Mouse (Mus musculus): ENCODE measurements around the gene Lrrc2. TPM values are rescaled to one million over a fixed set of nuclear protein-coding genes. Genes with fewer than 3 reads are reported as not detected.

Gene Lrrc2
- polyA plus RNA-seq, 1 experiment from 2014 or later: 0.27 TPM

Small RNAs within 50 kb of the gene (microRNA-seq; reads per million reads assigned to microRNA genes)
- not detected for gene Gm24269 (ENCODE audit: insufficient number of aligned reads)

Other genes with a start within 250 kb of the Lrrc2 start
- 0.92 TPM in 1 of 2 replicates, not detected in the other for gene Myl3, start 209.7 kb upstream of the Lrrc2 start, polyA plus RNA-seq (2014; fragmentation: Nextera tagmentation; extraction: Ambion mirVana)
- 19.5 and 21.3 TPM in 2 replicates for gene Pth1r, start 204.4 kb upstream of the Lrrc2 start, polyA plus RNA-seq (2014; fragmentation: Nextera tagmentation; extraction: Ambion mirVana)
- not detected in 2 replicates for gene Prss42, start 153.4 kb upstream of the Lrrc2 start, polyA plus RNA-seq (2014; fragmentation: Nextera tagmentation; extraction: Ambion mirVana)
- not detected in 2 replicates for gene Prss44, start 137.6 kb upstream of the Lrrc2 start, polyA plus RNA-seq (2014; fragmentation: Nextera tagmentation; extraction: Ambion mirVana)
- gene Prss43, start 124.9 kb upstream of the Lrrc2 start, polyA plus RNA-seq (2014; fragmentation: Nextera tagmentation; extraction: Ambion mirVana): not detected in 2 replicates
- not detected in 2 replicates for gene Prss45, start 117.0 kb upstream of the Lrrc2 start, polyA plus RNA-seq (2014; fragmentation: Nextera tagmentation; extraction: Ambion mirVana)
- gene Prss46, start 107.0 kb upstream of the Lrrc2 start, polyA plus RNA-seq (2014; fragmentation: Nextera tagmentation; extraction: Ambion mirVana): not detected in 2 replicates
- 0.17 and 0.19 TPM in 2 replicates for gene Prss50, start 93.6 kb upstream of the Lrrc2 start, polyA plus RNA-seq (2014; fragmentation: Nextera tagmentation; extraction: Ambion mirVana)
- 0.71 and 1.1 TPM in 2 replicates for gene Als2cl, start 71.7 kb upstream of the Lrrc2 start, polyA plus RNA-seq (2014; fragmentation: Nextera tagmentation; extraction: Ambion mirVana)
- gene Tmie, start 71.4 kb upstream of the Lrrc2 start, polyA plus RNA-seq (2014; fragmentation: Nextera tagmentation; extraction: Ambion mirVana): 0.07 and 0.12 TPM in 2 replicates
- not detected in 2 replicates for gene Fam240a, start 34.7 kb upstream of the Lrrc2 start, polyA plus RNA-seq (2014; fragmentation: Nextera tagmentation; extraction: Ambion mirVana)
- gene Tdgf1, start 5.4 kb upstream of the Lrrc2 start, polyA plus RNA-seq (2014; fragmentation: Nextera tagmentation; extraction: Ambion mirVana): not detected in 2 replicates
- not detected in 2 replicates for gene Rtp3, start 39.0 kb downstream of the Lrrc2 start, polyA plus RNA-seq (2014; fragmentation: Nextera tagmentation; extraction: Ambion mirVana)
- 0.61 and 0.89 TPM in 2 replicates for gene Ltf, start 67.7 kb downstream of the Lrrc2 start, polyA plus RNA-seq (2014; fragmentation: Nextera tagmentation; extraction: Ambion mirVana)
- 0.93 and 1.2 TPM in 2 replicates for gene Ccrl2, start 106.0 kb downstream of the Lrrc2 start, polyA plus RNA-seq (2014; fragmentation: Nextera tagmentation; extraction: Ambion mirVana)
- gene Lrrfip2, start 166.0 kb downstream of the Lrrc2 start, polyA plus RNA-seq (2014; fragmentation: Nextera tagmentation; extraction: Ambion mirVana): 44.3 and 50.6 TPM in 2 replicates

Measured in forebrain, embryonic 11.5 days (tissue).